Mouse (Mus musculus) natural killer cell, adult 2 months (primary cell): ENCODE measurements around the gene Litaf.

Experiments
- DNase-seq, 2 experiments: peaks; one replicate each; pipeline ENCODE4 v3.0.0; 2022; ENCODE audit warnings: low spot score in 2 of 2

Gene Litaf

DNA sequence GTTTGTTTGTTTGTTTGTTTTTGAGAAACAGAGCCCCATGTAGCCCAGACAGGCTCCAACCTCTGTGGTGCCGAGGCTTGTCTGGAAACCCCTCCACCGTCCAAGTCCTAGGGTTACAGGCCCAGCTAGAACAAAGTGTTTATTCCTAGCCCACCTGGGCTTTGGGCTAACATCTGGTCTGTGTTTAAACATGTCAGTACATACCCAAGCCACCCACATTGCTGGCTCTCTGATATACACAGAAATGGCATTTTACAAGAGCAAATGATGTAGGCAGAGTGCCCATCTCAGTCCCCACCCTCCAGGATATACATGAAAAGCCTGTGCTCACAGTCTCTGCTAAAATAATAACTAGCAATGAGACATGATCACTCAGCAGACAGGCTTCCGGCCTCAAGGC, 149.7 kb downstream of the Litaf start:
- DNase-seq = no peak

DNA sequence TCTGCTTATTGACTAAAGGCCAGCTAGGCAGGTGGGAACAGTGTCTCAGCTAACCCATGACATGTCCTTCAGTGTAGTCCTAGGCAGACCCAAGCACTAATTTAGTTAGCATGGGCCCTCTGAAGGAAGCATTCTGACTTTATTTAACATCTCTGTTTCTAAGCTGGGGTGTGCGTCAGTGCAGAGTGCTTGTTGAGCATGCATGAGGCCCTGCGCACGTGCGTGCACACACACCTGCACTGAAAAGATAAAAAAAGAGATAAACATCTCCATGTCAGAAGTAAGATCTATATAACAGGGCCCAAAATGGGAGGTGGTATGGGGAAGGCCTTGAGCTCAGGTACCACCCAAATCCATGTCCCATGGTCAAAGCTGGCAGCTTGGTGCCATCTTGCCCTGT, 150.9 kb downstream of the Litaf start:
- DNase-seq = no peak

DNA sequence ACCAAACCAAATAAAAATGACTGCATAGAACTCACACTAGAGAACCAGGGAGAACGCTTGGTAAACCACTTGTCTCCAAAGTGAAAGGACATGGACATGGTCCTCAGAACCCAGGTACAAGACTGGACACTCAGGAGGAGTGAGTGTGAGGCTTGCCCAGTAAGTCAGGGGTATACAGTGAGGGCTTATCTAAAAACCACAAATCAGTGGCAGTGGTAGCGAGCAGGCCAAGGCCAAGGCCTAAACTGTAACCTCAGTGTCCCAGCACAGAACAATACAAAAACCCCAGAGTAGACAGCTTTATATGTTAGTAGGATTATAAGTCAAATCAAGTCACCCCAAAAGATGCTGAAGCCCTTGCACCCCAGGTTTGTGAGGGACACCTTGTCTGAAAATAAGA, 154.9 kb downstream of the Litaf start:
- no peak for DNase-seq

DNA sequence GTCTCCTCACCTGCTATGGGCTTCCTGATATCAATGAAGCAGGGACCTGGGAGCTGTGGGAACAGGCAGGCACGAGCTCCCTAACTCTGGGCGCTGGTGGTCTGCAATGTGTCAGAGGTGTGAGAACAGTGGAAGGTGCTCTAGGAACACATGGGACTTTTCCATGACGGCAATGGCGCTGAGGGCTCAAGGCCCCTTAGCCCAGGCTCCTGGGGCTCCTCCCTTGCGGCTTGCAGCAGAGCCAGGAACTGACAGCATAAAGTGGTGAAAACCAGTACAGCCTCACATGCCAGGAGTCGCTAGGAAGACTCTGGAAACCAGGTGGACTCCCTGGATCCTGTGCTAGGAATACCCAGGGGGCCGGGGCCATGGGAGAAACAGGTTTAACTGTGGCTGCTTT, 155.4 kb downstream of the Litaf start:
- DNase-seq = no peak
